Mouse (Mus musculus): ENCODE measurements around the gene Thoc6.

Thoc6 gene

GRCm38 (mm10) chr17:23677236-23677679, 3.6 kb upstream of the Thoc6 start, which contains the start of gene Tnfrsf12a:
TSS of gene Tnfrsf12a (minus strand) at chr17:23677468.
- peak; percentile 63 to 70 for DNase-seq (ENCODE audit: low spot score in 2 of 2)

GRCm38 (mm10) chr17:23676473-23677031, 2.9 kb upstream of the Thoc6 start:
- DNase-seq (ENCODE audit: low spot score in 2 of 2) = no peak

GRCm38 (mm10) chr17:23675564-23676281, 2.0 kb upstream of the Thoc6 start:
- DNase-seq (ENCODE audit: low spot score in 2 of 2) = no peak

- DNase-seq (ENCODE audit: low spot score in 2 of 2) = no peak
These were observed 1.4 kb upstream of the Thoc6 start for GRCm38 (mm10) chr17:23675127-23675526.

- no peak for DNase-seq (ENCODE audit: low spot score in 2 of 2)
These were observed 730 bp upstream of the Thoc6 start for GRCm38 (mm10) chr17:23674271-23674952.

GRCm38 (mm10) chr17:23672761-23673160, 921 bp downstream of the Thoc6 start:
- no peak for DNase-seq (ENCODE audit: low spot score in 2 of 2)

GRCm38 (mm10) chr17:23671519-23671918, 2.2 kb downstream of the Thoc6 start:
- no peak for DNase-seq (ENCODE audit: low spot score in 2 of 2)

- no peak for DNase-seq (ENCODE audit: low spot score in 2 of 2)
These were observed 3.1 kb downstream of the Thoc6 start for GRCm38 (mm10) chr17:23670516-23671074.

GRCm38 (mm10) chr17:23665511-23665910, 8.2 kb downstream of the Thoc6 start:
- no peak for DNase-seq (ENCODE audit: low spot score in 2 of 2)

- no peak for DNase-seq (ENCODE audit: low spot score in 2 of 2)
These were observed 9.1 kb downstream of the Thoc6 start for GRCm38 (mm10) chr17:23664556-23665021.

- no peak for DNase-seq (ENCODE audit: low spot score in 2 of 2)
These were observed 12.2 kb downstream of the Thoc6 start for GRCm38 (mm10) chr17:23661526-23661925.

GRCm38 (mm10) chr17:23660876-23661200, 12.8 kb downstream of the Thoc6 start:
- DNase-seq (ENCODE audit: low spot score in 2 of 2) = no peak

- DNase-seq (ENCODE audit: low spot score in 2 of 2) = no peak
These were observed 13.4 kb downstream of the Thoc6 start, which contains the start of gene Bicdl2 for GRCm38 (mm10) chr17:23660117-23660875. TSS of gene Bicdl2 (plus strand) at chr17:23660506.

GRCm38 (mm10) chr17:23658450-23658849, 15.2 kb downstream of the Thoc6 start:
- no peak for DNase-seq (ENCODE audit: low spot score in 2 of 2)

GRCm38 (mm10) chr17:23654410-23654809, 19.3 kb downstream of the Thoc6 start:
- no peak for DNase-seq (ENCODE audit: low spot score in 2 of 2)

GRCm38 (mm10) chr17:23654001-23654400, 19.7 kb downstream of the Thoc6 start:
- DNase-seq (ENCODE audit: low spot score in 2 of 2) = no peak

- DNase-seq (ENCODE audit: low spot score in 2 of 2) = no peak
These were observed 20.4 kb downstream of the Thoc6 start for GRCm38 (mm10) chr17:23653324-23653723.

- no peak for DNase-seq (ENCODE audit: low spot score in 2 of 2)
These were observed 22.3 kb downstream of the Thoc6 start for GRCm38 (mm10) chr17:23651363-23651762.

GRCm38 (mm10) chr17:23645894-23646293, 27.8 kb downstream of the Thoc6 start:
- DNase-seq (ENCODE audit: low spot score in 2 of 2) = no peak

GRCm38 (mm10) chr17:23644613-23645495, 28.8 kb downstream of the Thoc6 start, which contains the start of gene Mmp25:
TSS of gene Mmp25 (minus strand) at chr17:23645277.
- no peak for DNase-seq (ENCODE audit: low spot score in 2 of 2)

- no peak for DNase-seq (ENCODE audit: low spot score in 2 of 2)
These were observed 42.4 kb downstream of the Thoc6 start for GRCm38 (mm10) chr17:23631241-23631640.
